Mouse (Mus musculus) neutrophil, adult 59 days (primary cell): Measurements from ENCODE around the gene Gstm6. TPM values are rescaled to one million over a fixed set of nuclear protein-coding genes. Genes with fewer than 3 reads are reported as not detected.

Experiments used
- total RNA-seq, 2 experiments: library from RNA; stranded (reverse); gene quantifications; 1 replicate in 1 of 2; 2 replicates in 1 of 2; pipeline ENCODE4 v1.2.4; 2023

Gene Gstm6
- not detected for total RNA-seq

GRCm38 (mm10) chr3:107943239-107943990 lies at the start of gene Gstm6:
Gene Gstm6, minus strand, starts transcription at chr3:107943749.

GRCm38 (mm10) chr3:107986041-107986562 lies 42.6 kb upstream of the Gstm6 start, which contains the start of gene Gstm2:
Gene Gstm2, minus strand, starts transcription at chr3:107986453.

GRCm38 (mm10) chr3:107968724-107969395 lies 25.3 kb upstream of the Gstm6 start, which contains the start of gene Gstm3:
Gene Gstm3, minus strand, starts transcription at chr3:107969283.

DNA sequence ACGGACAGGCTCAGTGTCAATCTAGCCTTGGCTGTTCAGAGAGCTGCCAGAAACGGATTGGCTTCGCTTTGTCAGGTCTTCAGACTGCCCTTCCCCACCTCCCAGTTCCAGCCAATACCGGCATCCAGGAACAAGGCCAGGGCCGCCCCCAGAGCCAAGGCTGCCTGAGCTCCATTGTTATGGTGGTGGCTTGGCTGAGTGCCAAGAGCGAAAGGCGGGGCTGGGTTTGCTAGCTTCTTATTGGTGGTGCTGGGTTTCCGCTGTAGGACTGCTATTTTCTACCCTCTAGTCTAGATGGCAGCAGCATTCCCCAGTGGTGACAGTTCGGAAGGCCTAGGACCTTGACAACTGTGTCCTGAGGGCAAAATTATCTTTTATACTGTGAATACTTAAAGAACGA lies 11.9 kb downstream of the Gstm6 start, which contains the start of gene Gstm7:
Gene Gstm7 (minus strand): TSS at position 148 of the 400 bp plus-strand sequence.

GRCm38 (mm10) chr3:107895720-107896569 lies 47.6 kb downstream of the Gstm6 start, which contains the start of gene Gstm5:
Gene Gstm5, plus strand, starts transcription at chr3:107895821.

Other genes starting within 250 kb of the Gstm6 start
- 10 to 100 TPM; 37.3 to 44.8 TPM for gene Ahcyl1, start 247.2 kb downstream of the Gstm6 start, total RNA-seq
- 10 to 100 TPM; 34.4 to 38.2 TPM for gene Csf1, start 183.3 kb downstream of the Gstm6 start, total RNA-seq
- gene Eps8l3, start 66.5 kb downstream of the Gstm6 start, total RNA-seq = not detected
- gene Gstm5, start 47.9 kb downstream of the Gstm6 start, total RNA-seq = 1 to 10 TPM; 2.1 to 6.6 TPM
- 1 to 10 TPM in 1 of 2 experiments, under 1 TPM in 1; 0.64 to 1.3 TPM for gene Gstm7, start 11.9 kb downstream of the Gstm6 start, total RNA-seq
- not detected for gene Gstm3, start 25.5 kb upstream of the Gstm6 start, total RNA-seq
- not detected for gene Gstm2, start 42.7 kb upstream of the Gstm6 start, total RNA-seq
- gene Gstm1, start 74.2 kb upstream of the Gstm6 start, total RNA-seq = 100 to 1,000 TPM; 114 to 139 TPM
- gene Gstm4, start 101.1 kb upstream of the Gstm6 start, total RNA-seq = 1 to 10 TPM; 5.0 to 5.2 TPM
- gene Ampd2, start 142.9 kb upstream of the Gstm6 start, total RNA-seq = 10 to 100 TPM; 56.8 to 68.1 TPM
- gene Gnat2, start 149.0 kb upstream of the Gstm6 start, total RNA-seq = under 1 TPM in 1 of 2 experiments, not detected in 1; 0.56 TPM
- gene Gnai3, start 202.4 kb upstream of the Gstm6 start, total RNA-seq = 100 to 1,000 TPM; 105 to 110 TPM
- under 1 TPM in 1 of 2 experiments, not detected in 1; 0.11 TPM for gene Gpr61, start 211.1 kb upstream of the Gstm6 start, total RNA-seq
- gene Amigo1, start 242.6 kb upstream of the Gstm6 start, total RNA-seq = 1 to 10 TPM; 2.1 to 3.0 TPM